Comparison of ENCODE assay signal across 8 mouse cellular contexts in the genomic region with DNA sequence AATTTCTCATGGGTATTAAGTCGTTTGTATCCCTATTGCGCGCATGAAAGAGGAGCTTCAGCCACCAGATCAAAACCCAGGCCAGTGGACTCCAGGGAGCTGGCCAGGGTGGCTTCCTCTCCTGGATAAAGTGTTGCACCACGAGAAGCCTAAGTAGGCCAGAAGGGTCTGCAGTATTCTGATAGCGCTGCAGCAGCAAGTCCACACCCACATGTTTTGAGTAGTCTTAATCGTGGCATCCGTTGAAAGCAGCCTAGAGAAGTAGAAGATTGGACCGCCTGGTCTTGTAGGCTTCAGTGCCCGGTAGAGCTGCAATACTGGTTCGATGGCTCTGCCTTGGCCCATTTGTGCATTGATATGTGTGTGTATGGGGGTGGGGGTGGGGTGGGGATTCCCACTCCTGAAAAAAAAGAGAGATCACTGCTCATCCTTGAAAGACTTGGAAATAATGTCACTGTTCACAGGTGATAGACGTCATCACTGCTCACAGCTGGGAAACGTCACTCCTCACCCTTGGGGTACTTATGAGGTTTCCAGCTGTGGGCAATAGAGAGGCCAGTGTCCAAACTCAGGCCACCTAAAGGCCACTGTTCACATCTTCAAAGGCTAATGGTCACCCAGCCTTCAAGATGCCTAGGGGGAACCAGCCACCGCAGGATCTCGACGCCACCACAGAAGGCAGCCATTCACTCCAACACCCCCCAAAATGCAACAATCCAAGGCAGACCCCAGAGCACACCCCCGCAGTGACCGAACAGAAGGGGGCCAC. TPM values are rescaled to one million over a fixed set of nuclear protein-coding genes. Genes with fewer than 3 reads are reported as not detected.
A peak's percentile ranks its signal among the peaks of the same experiment; 100 is the strongest.
DNase-seq lines count a peak whose midpoint lies in the region; ATAC-seq lines count a peak whose summit lies in the region.

A gene (plus strand): TSS at position 556 of the 769 bp plus-strand sequence.

- peak within 1 kb of the TSS; percentile 90 for H3K4me2 ChIP-seq in kidney, embryonic 14.5 days (replicated peaks; ENCODE audit: low read depth, low read length)
- H3K4me2 ChIP-seq in intestine, embryonic 14.5 days (ENCODE audit: low read length), result peak within 1 kb of the TSS; percentile 95

- no peak for DNase-seq in kidney, postnatal 36 days
- DNase-seq in adrenal gland, postnatal 36 days, result no peak
- DNase-seq in gastrocnemius, postnatal 10 days, result no peak
- DNase-seq in intestine, embryonic 14.5 days (ENCODE audit: low spot score), result no peak
- DNase-seq in lung, postnatal 36 days, result peak; percentile 13
- no peak for DNase-seq in natural killer cell, adult 2 months (ENCODE audit: low spot score in 2 of 2)

- peak; percentile 36 for ATAC-seq in kidney, embryonic 14.5 days (ENCODE audit: low FRiP score, low TSS enrichment)
- ATAC-seq in intestine, embryonic 14.5 days (replicated peaks; ENCODE audit: low FRiP score, low TSS enrichment, low read depth), result peak; percentile 56
- ATAC-seq in inflammation-experienced regulatory T-cells, adult 6 months, result no peak

- no peak within 1 kb of the TSS for H3K27ac ChIP-seq in kidney, embryonic 14.5 days (ENCODE audit: low read depth, low read length)
- no peak within 1 kb of the TSS for H3K27ac ChIP-seq in intestine, embryonic 14.5 days (ENCODE audit: low read depth)

- 57% methylated on average over 17 of the region's 17 CpGs for WGBS in kidney, embryonic 14.5 days
- WGBS in intestine, embryonic 14.5 days, result 63% methylated on average over 17 of the region's 17 CpGs

- H3K4me1 ChIP-seq in kidney, embryonic 14.5 days (ENCODE audit: control insufficient read depth, insufficient read depth, low read length), result no peaks in the 10 kb centered on the region
- 0 out of 2 replicates have a peak, but pooled peaks cover 5% of the 10 kb centered on the region for H3K4me1 ChIP-seq in intestine, embryonic 14.5 days (replicated peaks; ENCODE audit: control insufficient read depth, insufficient read depth, low read length)

- no peaks in the 10 kb centered on the region for H3K9me3 ChIP-seq in kidney, embryonic 14.5 days (ENCODE audit: control insufficient read depth, low read length)
- H3K9me3 ChIP-seq in intestine, embryonic 14.5 days (ENCODE audit: control insufficient read depth, low read length), result no peaks in the 10 kb centered on the region

- H3K27me3 ChIP-seq in kidney, embryonic 14.5 days (ENCODE audit: control insufficient read depth, insufficient read depth, low read length), result peaks cover 16% of the 10 kb centered on the region
- peaks cover 8% of the 10 kb centered on the region for H3K27me3 ChIP-seq in intestine, embryonic 14.5 days (replicated peaks; ENCODE audit: control insufficient read depth, insufficient read depth, low read length)

- no peaks in the 10 kb centered on the region for H3K36me3 ChIP-seq in kidney, embryonic 14.5 days (ENCODE audit: control insufficient read depth, insufficient read depth, low read length)
- H3K36me3 ChIP-seq in intestine, embryonic 14.5 days (ENCODE audit: control insufficient read depth, insufficient read depth, low read length), result no peaks in the 10 kb centered on the region

- H3K4me3 ChIP-seq in kidney, embryonic 14.5 days (ENCODE audit: low read length), result peak within 1 kb of the TSS; percentile 69
- peak within 1 kb of the TSS; percentile 67 for H3K4me3 ChIP-seq in intestine, embryonic 14.5 days (ENCODE audit: low read depth, low read length)

- peak within 1 kb of the TSS; percentile 69 for H3K9ac ChIP-seq in kidney, embryonic 14.5 days (ENCODE audit: low read depth, low read length)
- H3K9ac ChIP-seq in intestine, embryonic 14.5 days (ENCODE audit: low read length), result peak within 1 kb of the TSS; percentile 67

RNA-seq across cellular contexts. Expression of the gene that starts here (rescaled TPM):
- polyA plus RNA-seq in kidney, embryonic 14.5 days (2014; fragmentation: Nextera tagmentation; extraction: Ambion mirVana), result 1.9 and 3.0 TPM in 2 replicates
- total RNA-seq in adrenal gland, postnatal 36 days (2021), result 10 to 100 TPM; 17.7 to 24.3 TPM
- 10 to 100 TPM; 42.3 to 48.3 TPM for total RNA-seq in gastrocnemius, postnatal 10 days (2021)
- polyA plus RNA-seq in intestine, embryonic 14.5 days (2014; fragmentation: Nextera tagmentation; extraction: Ambion mirVana), result 3.6 and 5.0 TPM in 2 replicates
- 1 to 10 TPM; 3.7 to 8.5 (median 5.6) TPM for polyA plus RNA-seq in inflammation-experienced regulatory T-cells, adult 6 months (2017; shearing (Covaris generic))
